Mouse (Mus musculus) G1E (cell line): ENCODE data around the gene Scaf4.

Experiments used
- CTCF ChIP-seq: IDR thresholded peaks from 2 replicates; pipeline ENCODE4 v1.5.1; 2012; ENCODE audit warnings: low read depth, low read length, inconsistent platforms, mixed read lengths
- GATA1 ChIP-seq: IDR thresholded peaks from 2 replicates; pipeline ENCODE4 v1.6.1; 2012; ENCODE audit warnings: borderline replicate concordance, low read length, inconsistent platforms, mixed read lengths
- POLR2AphosphoS5 ChIP-seq: IDR thresholded peaks from 2 replicates; pipeline ENCODE4 v1.6.1; 2012; ENCODE audit warnings: low read depth, low read length, inconsistent platforms; ENCODE audit not compliant: insufficient replicate concordance
- TAL1 ChIP-seq: conservative IDR thresholded peaks from 2 replicates; pipeline ENCODE4 v1.6.1; 2012; ENCODE audit warnings: low read depth, low read length, inconsistent platforms, mixed read lengths

DNA sequence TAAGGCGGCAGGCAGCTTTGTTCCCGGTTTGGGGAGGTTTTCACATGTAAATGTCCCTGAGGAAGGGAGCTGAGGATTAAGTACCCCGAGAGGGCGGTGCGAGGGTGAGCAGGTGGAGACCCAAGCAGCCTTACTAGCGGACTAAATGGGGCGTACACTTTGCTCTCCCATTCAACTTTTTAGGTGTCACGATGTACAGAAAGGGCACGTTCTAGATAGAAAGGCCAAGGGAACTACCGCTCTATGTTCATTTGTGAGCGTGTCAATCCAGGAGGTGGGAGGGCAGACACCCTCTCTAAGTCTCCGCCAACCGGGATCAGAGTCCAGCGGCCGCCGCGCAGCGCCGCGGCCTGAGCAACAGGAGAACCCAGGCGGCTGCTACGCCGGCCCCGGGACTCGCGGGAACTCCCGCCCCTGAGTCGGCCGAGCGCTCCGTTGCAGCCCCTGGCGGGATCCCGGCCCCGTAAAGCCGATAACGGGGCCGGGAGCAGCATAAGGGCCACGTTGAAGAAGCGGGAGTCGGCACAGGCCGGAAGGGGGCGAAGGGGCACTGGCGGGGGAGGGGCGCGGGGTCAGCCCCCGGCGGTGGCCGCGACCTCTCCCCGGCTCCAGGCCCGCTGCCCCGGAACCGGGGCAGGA, 918 bp downstream of the Scaf4 start:
- TF ChIP-seq GATA1 (no peak), CTCF (no peak), POLR2AphosphoS5 (no peak), TAL1 (no peak)
